Mouse (Mus musculus) forebrain, embryonic 15.5 days (tissue): ENCODE data around the gene Vmn2r46. TPM values are rescaled to one million over a fixed set of nuclear protein-coding genes. Genes with fewer than 3 reads are reported as not detected.
"Not testable (repeated sequence)": the region's sequence is repeated elsewhere in the genome, so short reads cannot be mapped to it uniquely, and the experiment has no call there.

Experiments used
- ATAC-seq: fragments of 200-750 bp; cut with Nextera tagmentation; replicated peaks from 2 replicates; pipeline ENCODE4 v1.8.0; 2017; ENCODE audit warnings: mild to moderate bottlenecking, moderate TSS enrichment, moderate library complexity
- H3K27ac ChIP-seq: fragments of 300-500 bp; sonication (generic); replicated peaks from 2 replicates; pipeline ENCODE4 v1.5.1; 2015; ENCODE audit warnings: mild to moderate bottlenecking, inconsistent platforms
- H3K27me3 ChIP-seq: fragments of 300-500 bp; sonication (generic); 2 replicates; pipeline ENCODE4 v1.6.1; 2015; ENCODE audit warnings: inconsistent platforms
- H3K36me3 ChIP-seq: fragments of 300-500 bp; sonication (generic); 2 replicates; pipeline ENCODE4 v1.6.1; 2015; ENCODE audit warnings: mild to moderate bottlenecking, inconsistent platforms
- H3K4me1 ChIP-seq: fragments of 300-500 bp; sonication (generic); 2 replicates; pipeline ENCODE4 v1.6.1; 2015; ENCODE audit warnings: inconsistent platforms
- H3K4me2 ChIP-seq: fragments of 300-500 bp; sonication (generic); replicated peaks from 2 replicates; pipeline ENCODE4 v1.6.1; 2015; ENCODE audit warnings: mild to moderate bottlenecking, inconsistent platforms
- H3K4me3 ChIP-seq: fragments of 300-500 bp; sonication (generic); 2 replicates; pipeline ENCODE4 v1.5.1; 2015; ENCODE audit warnings: mild to moderate bottlenecking, inconsistent platforms
- H3K9ac ChIP-seq: fragments of 300-500 bp; sonication (generic); replicated peaks from 2 replicates; pipeline ENCODE4 v1.6.1; 2015; ENCODE audit warnings: mild to moderate bottlenecking, inconsistent platforms
- H3K9me3 ChIP-seq: fragments of 300-500 bp; sonication (generic); 2 replicates; pipeline ENCODE4 v1.6.1; 2016; ENCODE audit warnings: inconsistent platforms
- WGBS: fragments of 180-500 bp; shearing (Covaris S2); methylation state at CpG from one replicate; pipeline ENCODE4 v1.1.7; 2015; ENCODE audit warnings: mixed read lengths; 5-methylcytosine and 5-hydroxymethylcytosine counted together
- polyA plus RNA-seq: library from polyadenylated mRNA; unstranded; fragments of >200 nt; fragmentation: Nextera tagmentation; extraction: Ambion mirVana; gene quantifications from 2 replicates; pipeline ENCODE4 v1.2.1, GENCODE M21; 2015

Gene Vmn2r46
- not detected in 2 replicates for polyA plus RNA-seq

DNA sequence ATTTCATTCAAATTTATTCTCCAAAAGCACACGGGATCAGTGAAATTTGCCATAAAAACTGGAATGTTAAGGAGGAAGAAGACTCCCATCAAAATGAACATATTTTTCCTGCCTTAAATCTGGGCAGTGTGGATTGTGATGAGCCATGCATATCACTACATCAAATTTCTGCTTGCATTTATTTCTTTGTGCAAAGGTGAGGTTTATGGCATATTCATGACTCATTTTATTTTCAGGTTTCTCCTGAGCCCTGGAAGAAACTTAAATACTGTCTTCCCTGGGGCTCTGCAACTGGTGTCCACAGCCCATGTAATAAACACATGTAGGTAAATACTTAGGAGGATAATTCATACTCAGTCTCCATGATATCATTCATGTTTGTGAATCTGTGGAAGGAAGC is at the start of gene Vmn2r46:
Gene Vmn2r46, minus strand, starts transcription at position 101 of the 400 bp plus-strand sequence.
- not testable (repeated sequence) for H3K4me1 ChIP-seq, H3K9ac ChIP-seq, H3K27ac ChIP-seq, H3K36me3 ChIP-seq, H3K4me2 ChIP-seq, H3K4me3 ChIP-seq, H3K27me3 ChIP-seq, H3K9me3 ChIP-seq, ATAC-seq
- WGBS, result no CpG with 5 or more reads among the region's 1 CpGs

Other genes starting within 250 kb of the Vmn2r46 start
- not detected in 2 replicates for gene Vmn2r47, start 70.8 kb upstream of the Vmn2r46 start, polyA plus RNA-seq
- not detected in 2 replicates for gene Vmn2r48, start 183.0 kb upstream of the Vmn2r46 start, polyA plus RNA-seq
- gene Vmn2r49, start 221.7 kb upstream of the Vmn2r46 start, polyA plus RNA-seq, result not detected in 2 replicates